Comparison of ENCODE assay signal across 28 mouse cellular contexts in genomic region chr7:97569372-97569771, GRCm38 (mm10).
"Had no signal": no experiment of that assay in that cellular context is flagged by ENCODE, and none has a peak within 500 bp of the region (broad histone marks: within the 10 kb centered on the region; RNA-seq: fewer than 3 reads in every experiment).

No protein-coding gene starts in this region.

- H3K9ac ChIP-seq: embryonic facial prominence, embryonic 12.5 days; embryonic facial prominence, embryonic 13.5 days; embryonic facial prominence, embryonic 15.5 days; forebrain, embryonic 12.5 days; forebrain, embryonic 13.5 days; forebrain, embryonic 15.5 days; forebrain, postnatal 0 days had no signal

- H3K27ac ChIP-seq: embryonic facial prominence, embryonic 10.5 days; embryonic facial prominence, embryonic 12.5 days; embryonic facial prominence, embryonic 13.5 days; embryonic facial prominence, embryonic 15.5 days; forebrain, embryonic 10.5 days; forebrain, embryonic 12.5 days; forebrain, embryonic 13.5 days; forebrain, embryonic 15.5 days; gastrocnemius, adult 2 months had no signal

- H3K36me3 ChIP-seq: forebrain, embryonic 10.5 days; forebrain, embryonic 12.5 days had no signal

- ATAC-seq: forebrain, embryonic 13.5 days; forebrain, embryonic 14.5 days; forebrain, embryonic 15.5 days; forebrain, embryonic 16.5 days; forebrain, postnatal 0 days had no signal

- H3K4me3 ChIP-seq: embryonic facial prominence, embryonic 10.5 days; embryonic facial prominence, embryonic 12.5 days; embryonic facial prominence, embryonic 13.5 days; embryonic facial prominence, embryonic 15.5 days; erythroblast, embryonic 14.5 days; forebrain, embryonic 10.5 days; forebrain, embryonic 12.5 days; forebrain, embryonic 13.5 days; forebrain, embryonic 15.5 days; gastrocnemius, adult 2 months had no signal

- H3K27me3 ChIP-seq: embryonic facial prominence, embryonic 12.5 days; embryonic facial prominence, embryonic 13.5 days; embryonic facial prominence, embryonic 15.5 days; forebrain, embryonic 12.5 days; forebrain, embryonic 13.5 days; forebrain, embryonic 15.5 days had no signal

- H3K9me3 ChIP-seq: embryonic facial prominence, embryonic 10.5 days; embryonic facial prominence, embryonic 12.5 days; embryonic facial prominence, embryonic 13.5 days; embryonic facial prominence, embryonic 15.5 days; forebrain, embryonic 10.5 days; forebrain, embryonic 12.5 days; forebrain, embryonic 13.5 days; forebrain, embryonic 15.5 days had no signal

- DNase-seq: cerebellum, adult 18-20 months; cerebellum, adult 2 months; cerebellum, adult 8-10 months; cerebellum, adult 9-10 months; cerebellum, adult 9-11 months; cerebellum, postnatal 10 days; cerebellum, postnatal 14 days; cerebellum, postnatal 25 days; cerebellum, postnatal 36 days; embryo, embryonic 11 days; forebrain, postnatal 0 days; gastrocnemius, adult 2 months; gastrocnemius, postnatal 10 days; gastrocnemius, postnatal 14 days; gastrocnemius, postnatal 25 days; gastrocnemius, postnatal 36 days; heart, adult 18-20 months had no signal

- H3K4me1 ChIP-seq: embryonic facial prominence, embryonic 10.5 days; embryonic facial prominence, embryonic 12.5 days; embryonic facial prominence, embryonic 13.5 days; embryonic facial prominence, embryonic 15.5 days; forebrain, embryonic 10.5 days; forebrain, embryonic 12.5 days; forebrain, embryonic 13.5 days; forebrain, embryonic 15.5 days had no signal

- H3K4me2 ChIP-seq: embryonic facial prominence, embryonic 12.5 days; embryonic facial prominence, embryonic 13.5 days; embryonic facial prominence, embryonic 15.5 days; forebrain, embryonic 12.5 days; forebrain, embryonic 13.5 days; forebrain, embryonic 15.5 days had no signal
